Mouse (Mus musculus) large intestine, adult 2 months (tissue): ENCODE results near the gene Fat1. TPM values are rescaled to one million over a fixed set of nuclear protein-coding genes. Genes with fewer than 3 reads are reported as not detected.

Experiments used
- DNase-seq: peaks from one replicate; pipeline ENCODE4 v3.0.0-alpha.2; 2012; ENCODE audit warnings: low read depth, low spot score
- whole genome bisulfite sequencing: fragments of 180-500 bp; shearing (Covaris S2); methylation state at CpG from one replicate; pipeline ENCODE4 v1.1.7; 2018; 5-methylcytosine and 5-hydroxymethylcytosine counted together
- polyA plus RNA-seq: library from polyadenylated mRNA; depleted of rRNA; stranded (reverse); fragments of >200 nt; gene quantifications from 2 replicates; pipeline ENCODE4 v1.2.3, GENCODE M21; 2012; rRNA removed

The Fat1 gene
- polyA plus RNA-seq: 35.9 and 66.0 TPM in 2 replicates

GRCm38 (mm10) chr8:44934850-44935497 is at the start of gene Fat1:
Fat1 (plus strand) TSS chr8:44935447.
- 1% methylated on average over 49 of the region's 49 CpGs for WGBS
- DNase-seq: no peak

GRCm38 (mm10) chr8:44894626-44895025 is 40.6 kb upstream of the Fat1 start:
- no peak for DNase-seq
- 75% methylated on average over 6 of the region's 6 CpGs for WGBS

- 73% methylated on average over 12 of the region's 12 CpGs for WGBS
- no peak for DNase-seq
These were observed 35.7 kb upstream of the Fat1 start for GRCm38 (mm10) chr8:44899575-44899991.

GRCm38 (mm10) chr8:44911126-44911903 is 23.9 kb upstream of the Fat1 start:
- peak; percentile 29 for DNase-seq
- 34% methylated on average over 12 of the region's 12 CpGs for WGBS

- WGBS: 95% methylated on average over 12 of the region's 12 CpGs
- DNase-seq: no peak
These were observed 15.7 kb upstream of the Fat1 start for GRCm38 (mm10) chr8:44919487-44920082.

GRCm38 (mm10) chr8:44920379-44921032 is 14.7 kb upstream of the Fat1 start:
- WGBS: 50% methylated on average over 7 of the region's 7 CpGs
- no peak for DNase-seq

- 78% methylated on average over 5 of the region's 5 CpGs for WGBS
- DNase-seq: no peak
These were observed 10.3 kb upstream of the Fat1 start for GRCm38 (mm10) chr8:44924995-44925394.

GRCm38 (mm10) chr8:44930058-44930457 is 5.2 kb upstream of the Fat1 start:
- DNase-seq: no peak
- WGBS: 94% methylated on average over 3 of the region's 3 CpGs

- DNase-seq: no peak
- 95% methylated on average over 9 of the region's 9 CpGs for WGBS
These were observed 2.5 kb upstream of the Fat1 start for GRCm38 (mm10) chr8:44932546-44933342.

- WGBS: 63% methylated on average over 6 of the region's 6 CpGs
- no peak for DNase-seq
These were observed 1.8 kb upstream of the Fat1 start for GRCm38 (mm10) chr8:44933478-44933877.

GRCm38 (mm10) chr8:44934416-44934815 is 831 bp upstream of the Fat1 start:
- 6% methylated on average over 13 of the region's 13 CpGs for WGBS
- no peak for DNase-seq

- DNase-seq: peak; percentile 73
- under 1% methylated on average over 24 of the region's 24 CpGs for WGBS
These were observed 494 bp downstream of the Fat1 start for GRCm38 (mm10) chr8:44935741-44936140.

- WGBS: under 1% methylated on average over 16 of the region's 16 CpGs
- DNase-seq: no peak
These were observed 1.3 kb downstream of the Fat1 start for GRCm38 (mm10) chr8:44936481-44936961.

- DNase-seq: peak; percentile 35
- under 1% methylated on average over 34 of the region's 34 CpGs for WGBS
These were observed 2.0 kb downstream of the Fat1 start for GRCm38 (mm10) chr8:44937141-44937825.

- under 1% methylated on average over 86 of the region's 87 CpGs for whole genome bisulfite sequencing
- no peak for DNase-seq
These were observed 2.8 kb downstream of the Fat1 start for GRCm38 (mm10) chr8:44937905-44938642.

GRCm38 (mm10) chr8:44938643-44938979 is 3.4 kb downstream of the Fat1 start:
- 1% methylated on average over 12 of the region's 12 CpGs for WGBS
- DNase-seq: no peak

GRCm38 (mm10) chr8:44945577-44945976 is 10.3 kb downstream of the Fat1 start:
- WGBS: 88% methylated on average over 4 of the region's 4 CpGs
- no peak for DNase-seq

GRCm38 (mm10) chr8:44948597-44948996 is 13.3 kb downstream of the Fat1 start:
- no peak for DNase-seq
- WGBS: 83% methylated on average over 9 of the region's 9 CpGs
